Mouse (Mus musculus) layer of hippocampus, postnatal 25 days (tissue): Measurements from ENCODE around the gene Ccdc81. TPM values are rescaled to one million over a fixed set of nuclear protein-coding genes. Genes with fewer than 3 reads are reported as not detected.

Experiments
- DNase-seq, 2 experiments: peaks; one replicate each; pipeline ENCODE4 v3.0.0; 2022; ENCODE audit warnings: mixed read lengths in 2 of 2, low spot score in 1 of 2; ENCODE audit errors: extremely low spot score in 1 of 2
- total RNA-seq, 2 experiments: library from RNA; stranded (reverse); gene quantifications; 2 replicates each; pipeline ENCODE4 v1.2.3; 2021

Ccdc81 gene
- under 1 TPM; 0.42 to 0.52 TPM for total RNA-seq

DNA sequence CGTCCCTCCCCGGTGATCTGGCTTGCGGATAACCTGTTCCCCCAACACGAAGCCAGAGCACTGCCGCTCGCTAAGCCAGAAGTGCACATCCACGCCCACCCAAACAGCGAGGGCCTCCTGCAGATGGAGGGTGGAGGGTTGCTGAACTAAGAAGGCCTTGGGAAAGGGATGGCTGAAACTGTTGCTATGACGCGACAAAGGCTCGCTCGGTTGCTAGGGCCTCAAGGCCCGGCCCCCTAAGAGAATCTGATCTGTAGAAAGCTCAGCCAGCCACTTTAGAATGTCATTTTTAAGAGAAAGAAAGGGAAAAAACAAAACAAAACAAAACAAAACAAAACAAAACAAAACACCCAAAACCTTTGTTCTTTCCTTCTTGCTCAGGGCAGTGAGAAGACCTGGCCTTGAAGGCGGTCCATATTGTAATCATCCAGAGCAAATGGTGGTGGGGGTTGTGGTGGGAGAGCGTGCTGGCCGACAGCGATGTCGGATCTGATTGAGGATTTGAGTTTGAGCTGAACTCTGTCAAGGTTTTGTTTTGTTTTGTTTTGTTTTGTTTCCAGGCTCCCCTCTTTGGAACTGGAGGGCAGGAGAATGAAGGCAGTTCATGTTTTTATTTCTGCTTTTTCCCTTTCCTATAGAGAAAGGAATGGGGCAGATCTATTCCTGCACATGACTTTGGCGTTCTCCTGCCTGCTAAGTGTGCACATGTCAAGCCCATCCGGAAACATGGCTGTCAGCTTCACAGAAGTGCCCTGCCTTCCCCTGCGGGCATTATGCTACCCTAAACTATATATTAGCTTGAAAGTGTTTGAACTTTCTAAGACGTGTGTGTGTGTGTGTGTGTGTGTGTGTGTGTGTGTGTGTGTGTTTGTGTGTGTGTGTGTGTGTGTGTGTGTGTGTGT is at the start of gene Ccdc81:
Ccdc81 (minus strand) TSS at position 188 of the 902 bp plus-strand sequence.
- DNase-seq, result no peak

DNA sequence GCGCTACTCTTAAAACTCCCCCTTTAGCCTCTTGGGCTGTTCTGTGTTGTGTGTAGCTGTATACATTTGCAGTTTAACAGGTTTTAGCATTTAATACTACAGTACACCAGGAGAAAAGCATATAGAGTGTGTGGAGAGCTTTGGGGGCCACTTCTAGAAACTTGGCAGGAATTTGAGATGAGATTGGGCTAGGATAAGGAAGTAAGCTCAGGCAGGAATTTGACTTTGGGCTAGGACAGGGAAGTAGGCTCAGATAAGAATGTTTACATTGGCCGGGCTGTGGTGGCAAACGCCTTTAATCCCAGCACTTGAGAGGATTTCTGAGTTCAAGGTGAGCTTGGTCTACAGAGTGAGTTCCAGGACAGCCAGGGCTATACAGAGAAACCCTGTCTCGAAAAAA is 46.0 kb upstream of the Ccdc81 start:
- DNase-seq, result no peak

GRCm38 (mm10) chr7:89948026-89948425 is 44.6 kb upstream of the Ccdc81 start:
- no peak for DNase-seq

- peak; percentile 75 to 78 for DNase-seq
These were observed 37.4 kb upstream of the Ccdc81 start, which contains the start of gene Hikeshi for GRCm38 (mm10) chr7:89940571-89941463. TSS of gene Hikeshi (minus strand) at chr7:89941204.

- DNase-seq, result no peak
These were observed 36.3 kb upstream of the Ccdc81 start for GRCm38 (mm10) chr7:89939497-89940353.

GRCm38 (mm10) chr7:89923441-89924180 is 20.2 kb upstream of the Ccdc81 start:
- DNase-seq, result peak; percentile 42 to 58

- no peak for DNase-seq
These were observed 14.3 kb upstream of the Ccdc81 start for GRCm38 (mm10) chr7:89917776-89918175.

GRCm38 (mm10) chr7:89916711-89917110 is 13.3 kb upstream of the Ccdc81 start:
- no peak for DNase-seq

- DNase-seq, result no peak
These were observed 10.2 kb upstream of the Ccdc81 start for GRCm38 (mm10) chr7:89913432-89914158.

GRCm38 (mm10) chr7:89912356-89912755 is 8.9 kb upstream of the Ccdc81 start:
- DNase-seq, result no peak

DNA sequence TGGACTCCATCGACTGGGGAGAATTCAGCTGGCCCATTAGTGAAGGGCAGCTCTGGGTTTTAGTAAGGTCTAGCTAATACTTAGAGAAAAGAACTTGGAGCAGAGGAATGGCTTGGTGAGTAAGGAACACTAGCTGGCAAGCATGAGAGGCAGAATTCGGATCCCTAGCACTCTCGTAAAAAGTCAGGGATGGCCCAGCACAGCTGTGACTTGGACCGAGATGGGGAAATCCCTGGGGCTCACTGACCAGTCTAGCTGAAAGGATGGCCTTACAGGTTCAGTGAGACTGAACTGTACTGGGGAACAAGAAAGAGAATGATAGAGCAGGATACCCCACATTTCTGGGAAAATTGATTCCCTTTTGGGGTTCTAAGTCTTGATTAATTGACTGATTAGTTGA is 6.3 kb upstream of the Ccdc81 start:
- no peak for DNase-seq

GRCm38 (mm10) chr7:89908899-89909621 is 5.6 kb upstream of the Ccdc81 start:
- no peak for DNase-seq

DNA sequence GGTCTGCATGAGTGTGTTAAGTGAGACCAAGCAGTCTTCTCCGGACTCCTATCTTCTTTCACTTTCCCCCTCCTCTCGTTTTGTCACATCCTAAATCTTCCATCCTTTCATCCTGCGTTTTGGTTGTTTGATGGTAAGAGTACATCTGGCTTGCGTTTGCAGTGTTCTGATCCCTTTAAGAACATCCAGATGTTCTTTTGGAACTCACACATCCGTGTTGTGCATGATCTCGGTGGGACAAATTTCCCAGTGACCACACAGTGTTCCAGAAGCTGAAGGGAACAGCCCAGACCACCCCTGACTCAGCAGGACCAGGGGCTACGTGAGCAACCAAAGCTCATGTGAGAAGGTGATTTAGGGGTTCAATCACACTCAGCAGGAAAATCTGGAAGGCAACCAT is 5.0 kb upstream of the Ccdc81 start:
- no peak for DNase-seq

DNA sequence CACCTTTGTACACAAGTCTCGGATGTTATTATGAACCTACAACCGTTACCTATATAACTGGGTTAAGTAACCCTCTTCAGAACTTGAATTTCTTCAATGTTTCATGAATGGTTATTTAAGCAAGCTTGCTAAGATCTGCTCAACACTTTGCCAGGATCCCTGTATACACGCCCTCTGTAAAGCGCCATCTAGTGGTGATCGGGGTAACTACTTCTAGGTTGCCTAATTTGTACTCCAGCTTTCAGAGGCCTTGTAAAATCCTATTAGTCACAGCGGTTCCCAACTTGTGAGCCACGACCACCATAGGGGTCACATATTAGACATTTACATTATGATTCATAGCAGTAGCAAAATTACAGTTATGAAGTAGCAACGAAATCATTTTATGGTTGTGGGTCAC is 4.5 kb upstream of the Ccdc81 start:
- DNase-seq, result peak; percentile 65 to 88

DNA sequence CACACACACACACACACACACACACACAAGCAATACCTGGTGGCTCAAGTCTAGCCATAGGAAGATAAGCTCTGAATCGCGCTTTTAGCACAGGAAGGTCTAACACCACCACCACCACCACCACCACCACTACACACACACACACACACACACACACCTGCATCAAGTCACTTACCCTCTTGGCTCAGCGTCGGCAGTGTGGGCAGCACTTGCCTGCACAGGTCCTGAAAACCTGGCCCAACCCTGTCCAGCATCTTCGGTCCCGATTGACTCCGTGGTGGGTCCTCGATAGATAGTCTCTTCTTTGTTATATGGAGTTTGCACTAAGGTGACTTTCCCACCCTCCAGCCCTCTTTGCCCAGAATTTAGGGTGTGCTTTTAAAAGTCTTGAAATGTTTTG is 422 bp downstream of the Ccdc81 start:
- DNase-seq, result no peak

- peak in 1 of 2 experiments; percentile 10 for DNase-seq
These were observed 11.6 kb downstream of the Ccdc81 start for GRCm38 (mm10) chr7:89891856-89892255.

- no peak for DNase-seq
These were observed 12.0 kb downstream of the Ccdc81 start for GRCm38 (mm10) chr7:89891412-89891811.

DNA sequence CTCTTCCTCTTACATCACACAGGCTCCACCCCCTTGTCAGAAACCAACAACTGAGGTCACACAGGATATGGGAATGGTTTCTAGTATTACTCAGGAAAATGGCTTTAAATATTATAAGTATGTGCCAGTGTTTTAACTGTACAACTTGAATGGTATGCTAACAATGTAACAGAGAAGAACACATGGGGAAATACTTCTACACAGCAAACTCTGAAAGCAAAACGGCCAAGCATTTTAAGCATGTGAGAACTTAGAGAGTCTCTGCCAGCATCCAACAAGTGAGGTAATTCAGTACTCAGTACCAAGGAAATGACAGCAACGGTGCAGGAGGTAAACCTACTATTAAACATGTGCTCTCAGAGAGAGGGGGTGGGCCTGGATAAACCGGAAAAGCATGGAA is 18.9 kb downstream of the Ccdc81 start:
- no peak for DNase-seq
